Mouse (Mus musculus): ENCODE results near the gene Itprip.

Itprip gene

GRCm38 (mm10) chr19:47885886-47886285 is 33.2 kb downstream of the Itprip start:
- in situ Hi-C loops (cut with MboI, MseI), result no loop called here

- in situ Hi-C loops (cut with MboI, MseI), result no loop called here
Measured at GRCm38 (mm10) chr19:47885191-47885743, 33.8 kb downstream of the Itprip start.

- in situ Hi-C loops (cut with MboI, MseI), result loop anchor here (5.0 kb wide), 1 partner anchor 48 kb away; no protein-coding TSS in a partner anchor
Measured at GRCm38 (mm10) chr19:47884296-47885085, 34.6 kb downstream of the Itprip start.

GRCm38 (mm10) chr19:47882882-47883254 is 36.2 kb downstream of the Itprip start:
- in situ Hi-C loops (cut with MboI, MseI), result loop anchor here (5.0 kb wide), 1 partner anchor 49 kb away; no protein-coding TSS in a partner anchor

- in situ Hi-C loops (cut with MboI, MseI), result loop anchor here (5.0 kb wide), 1 partner anchor 50 kb away; no protein-coding TSS in a partner anchor
Measured at GRCm38 (mm10) chr19:47882151-47882881, 36.8 kb downstream of the Itprip start.

- in situ Hi-C loops (cut with MboI, MseI), result loop anchor here (5.0 kb wide), 1 partner anchor 51 kb away; no protein-coding TSS in a partner anchor
Measured at GRCm38 (mm10) chr19:47881538-47881937, 37.6 kb downstream of the Itprip start.

GRCm38 (mm10) chr19:47876252-47876651 is 42.8 kb downstream of the Itprip start:
- in situ Hi-C loops (cut with MboI, MseI), result no loop called here

GRCm38 (mm10) chr19:47871515-47871914 is 47.6 kb downstream of the Itprip start:
- in situ Hi-C loops (cut with MboI, MseI), result no loop called here

- in situ Hi-C loops (cut with MboI, MseI), result no loop called here
Measured at GRCm38 (mm10) chr19:47870102-47870666, 48.9 kb downstream of the Itprip start.

GRCm38 (mm10) chr19:47869516-47869915 is 49.6 kb downstream of the Itprip start:
- in situ Hi-C loops (cut with MboI, MseI), result no loop called here

- in situ Hi-C loops (cut with MboI, MseI), result no loop called here
Measured at GRCm38 (mm10) chr19:47868951-47869350, 50.1 kb downstream of the Itprip start.

GRCm38 (mm10) chr19:47867628-47868175 is 51.4 kb downstream of the Itprip start:
- in situ Hi-C loops (cut with MboI, MseI), result no loop called here

- in situ Hi-C loops (cut with MboI, MseI), result no loop called here
Measured at GRCm38 (mm10) chr19:47865353-47865947, 53.6 kb downstream of the Itprip start, which contains the start of gene Gsto2. Gene Gsto2 (plus strand): TSS chr19:47865534.

- in situ Hi-C loops (cut with MboI, MseI), result no loop called here
Measured at GRCm38 (mm10) chr19:47864721-47865120, 54.4 kb downstream of the Itprip start.

GRCm38 (mm10) chr19:47864051-47864450 is 55.0 kb downstream of the Itprip start:
- in situ Hi-C loops (cut with MboI, MseI), result no loop called here

- in situ Hi-C loops (cut with MboI, MseI), result no loop called here
Measured at GRCm38 (mm10) chr19:47862581-47862980, 56.5 kb downstream of the Itprip start.

GRCm38 (mm10) chr19:47859180-47859579 is 59.9 kb downstream of the Itprip start:
- in situ Hi-C loops (cut with MboI, MseI), result no loop called here

- in situ Hi-C loops (cut with MboI, MseI), result no loop called here
Measured at GRCm38 (mm10) chr19:47857957-47858942, 60.8 kb downstream of the Itprip start.

GRCm38 (mm10) chr19:47854796-47855783 is 64.0 kb downstream of the Itprip start, which contains the start of gene Gsto1:
Gene Gsto1 (plus strand): TSS chr19:47854970.
- in situ Hi-C loops (cut with MboI, MseI), result no loop called here
